Mouse (Mus musculus): Measurements from ENCODE around the gene Eva1b.

GRCm38 (mm10) chr4:126132636-126133264, 14.8 kb upstream of the Eva1b start:
- no peak for TF ChIP-seq CTCF (conservative IDR thresholded peaks at IDR 0.05; ENCODE audit: low read length)
- TF ChIP-seq NANOG (IDR thresholded peaks at IDR 0.05; ENCODE audit: borderline replicate concordance, low read length) = no peak
- no peak for TF ChIP-seq POU5F1 (IDR thresholded peaks at IDR 0.05; ENCODE audit: borderline replicate concordance, low read length)
